Comparison of ENCODE assay signal across 12 mouse cellular contexts in the genomic region with DNA sequence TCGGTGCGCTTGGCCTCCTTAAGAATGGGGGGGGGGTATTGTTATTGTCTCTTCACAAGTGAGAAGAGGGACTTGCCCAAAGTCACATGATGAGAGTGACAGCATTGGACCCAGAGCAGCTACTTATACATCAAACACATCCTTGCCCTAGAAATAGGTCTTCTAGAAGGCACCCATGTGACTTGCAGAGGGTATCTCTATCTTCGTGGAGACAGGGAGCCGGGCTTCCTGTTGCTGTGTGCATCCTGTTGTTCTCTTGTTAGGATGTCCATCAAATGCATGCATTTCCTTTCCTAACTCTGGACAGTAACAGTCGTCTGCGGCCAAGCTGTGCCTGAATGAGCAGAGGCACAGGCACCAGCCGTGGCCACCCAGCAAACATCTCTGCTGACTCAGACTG. TPM values are rescaled to one million over a fixed set of nuclear protein-coding genes. Genes with fewer than 3 reads are reported as not detected.
DNase-seq lines count a peak whose midpoint lies in the region; ATAC-seq lines count a peak whose summit lies in the region.
"Had no signal": no experiment of that assay in that cellular context is flagged by ENCODE, and none has a peak within 500 bp of the region (broad histone marks: within the 10 kb centered on the region; RNA-seq: fewer than 3 reads in every experiment).

No protein-coding gene starts in this region.

- peaks cover 45% of the 10 kb centered on the region for H3K36me3 ChIP-seq in megakaryocyte, embryonic 14.5 days (replicated peaks; ENCODE audit: low read length)
- no peaks in the 10 kb centered on the region for H3K36me3 ChIP-seq in midbrain, embryonic 11.5 days (ENCODE audit: control insufficient read depth, insufficient read depth, low read length)
- H3K36me3 ChIP-seq: embryonic facial prominence, embryonic 15.5 days had no signal

- H3K9me3 ChIP-seq in megakaryocyte, embryonic 14.5 days, result no peaks in the 10 kb centered on the region
- no peaks in the 10 kb centered on the region for H3K9me3 ChIP-seq in midbrain, embryonic 11.5 days (ENCODE audit: control insufficient read depth, low read length)
- H3K9me3 ChIP-seq: embryonic facial prominence, embryonic 15.5 days had no signal

- peaks cover 86% of the 10 kb centered on the region for H3K4me1 ChIP-seq in megakaryocyte, embryonic 14.5 days
- H3K4me1 ChIP-seq in midbrain, embryonic 11.5 days (ENCODE audit: control insufficient read depth, insufficient read depth, low read length), result peaks cover 3% of the 10 kb centered on the region; the same call in 1 of the 2 replicates
- H3K4me1 ChIP-seq: embryonic facial prominence, embryonic 15.5 days had no signal

- H3K27ac ChIP-seq in midbrain, embryonic 11.5 days (ENCODE audit: low read depth, low read length), result no peak overlapping the region
- H3K27ac ChIP-seq: embryonic facial prominence, embryonic 15.5 days had no signal

- peak overlapping the region; percentile 89 for H3K4me3 ChIP-seq in megakaryocyte, embryonic 14.5 days (replicated peaks)
- no peak overlapping the region for H3K4me3 ChIP-seq in midbrain, embryonic 11.5 days (ENCODE audit: low read depth, low read length)
- H3K4me3 ChIP-seq: embryonic facial prominence, embryonic 15.5 days had no signal

- no peak for ATAC-seq in megakaryocyte, adult 5-6 weeks (ENCODE audit: poor library complexity, severe bottlenecking)
- peak; percentile 59 for ATAC-seq in common myeloid progenitor, adult 5-6 weeks (replicated peaks; ENCODE audit: low read depth, poor library complexity, severe bottlenecking)
- peak; percentile 69 for ATAC-seq in neutrophil, adult 5-6 weeks (ENCODE audit: extremely low read depth, insufficient number of reproducible peaks, low FRiP score, poor library complexity, severe bottlenecking)
- ATAC-seq in midbrain, embryonic 11.5 days (ENCODE audit: low FRiP score), result no peak
- no peak for ATAC-seq in megakaryocyte-erythroid progenitor cell, adult 5-6 weeks (replicated peaks; ENCODE audit: low FRiP score, low TSS enrichment, poor library complexity, severe bottlenecking)

- H3K9ac ChIP-seq in midbrain, embryonic 11.5 days (ENCODE audit: low read length), result no peak overlapping the region
- H3K9ac ChIP-seq: embryonic facial prominence, embryonic 15.5 days had no signal

- H3K27me3 ChIP-seq in megakaryocyte, embryonic 14.5 days (replicated peaks), result no peaks in the 10 kb centered on the region
- no peaks in the 10 kb centered on the region for H3K27me3 ChIP-seq in midbrain, embryonic 11.5 days (ENCODE audit: control insufficient read depth, insufficient read depth, low read length)
- H3K27me3 ChIP-seq: embryonic facial prominence, embryonic 15.5 days had no signal

- no peak overlapping the region for H3K4me2 ChIP-seq in midbrain, embryonic 11.5 days
- H3K4me2 ChIP-seq: embryonic facial prominence, embryonic 15.5 days had no signal

- DNase-seq in liver, result peak; percentile 16
- DNase-seq in midbrain, embryonic 11.5 days (ENCODE audit: low spot score, missing footprints), result no peak
- DNase-seq: gastrocnemius, postnatal 36 days; layer of hippocampus, adult 9-11 months; retina, postnatal 1 day; thymus, postnatal 25 days had no signal

- 77% methylated on average over 7 of the region's 7 CpGs for WGBS in midbrain, embryonic 11.5 days

RNA-seq across cellular contexts. Expression of a gene that starts 9.0 kb away (rescaled TPM):
- 19.9 and 22.2 TPM in 2 replicates for polyA plus RNA-seq in megakaryocyte, embryonic 14.5 days (2012; ENCODE audit: insufficient read depth, low replicate concordance)
- 72.1 and 86.7 TPM in 2 replicates for total RNA-seq in megakaryocyte, adult 5-6 weeks (2015)
- 143 and 189 TPM in 2 replicates for total RNA-seq in megakaryocyte, adult 5-6 weeks (2017)
- total RNA-seq in common myeloid progenitor, adult 5-6 weeks (2017), result 70.8 and 71.5 TPM in 2 replicates
- 366 and 368 TPM in 2 replicates for total RNA-seq in neutrophil, adult 5-6 weeks (2017)
- polyA plus RNA-seq in midbrain, embryonic 11.5 days (2014; fragmentation: Nextera tagmentation; extraction: Ambion mirVana), result 43.0 and 48.1 TPM in 2 replicates
- total RNA-seq in megakaryocyte-erythroid progenitor cell, adult 5-6 weeks (2014; fragmentation: Nextera tagmentation), result 45.6 and 64.2 TPM in 2 replicates
- total RNA-seq in megakaryocyte-erythroid progenitor cell, adult 5-6 weeks (2017), result 136 and 139 TPM in 2 replicates

RNA-seq across cellular contexts. Expression of a gene that starts 16.3 kb away (rescaled TPM):
- polyA plus RNA-seq in megakaryocyte, embryonic 14.5 days (2012; ENCODE audit: insufficient read depth, low replicate concordance), result 1.3 and 4.9 TPM in 2 replicates
- 15.2 and 16.9 TPM in 2 replicates for total RNA-seq in megakaryocyte, adult 5-6 weeks (2015)
- total RNA-seq in megakaryocyte, adult 5-6 weeks (2017), result 18.8 and 20.7 TPM in 2 replicates
- total RNA-seq in common myeloid progenitor, adult 5-6 weeks (2017), result 9.4 and 10.9 TPM in 2 replicates
- 67.0 and 72.5 TPM in 2 replicates for total RNA-seq in neutrophil, adult 5-6 weeks (2017)
- polyA plus RNA-seq in midbrain, embryonic 11.5 days (2014; fragmentation: Nextera tagmentation; extraction: Ambion mirVana), result 0.41 and 0.63 TPM in 2 replicates
- 19.4 and 24.3 TPM in 2 replicates for total RNA-seq in megakaryocyte-erythroid progenitor cell, adult 5-6 weeks (2014; fragmentation: Nextera tagmentation)
- total RNA-seq in megakaryocyte-erythroid progenitor cell, adult 5-6 weeks (2017), result 19.4 and 20.1 TPM in 2 replicates

RNA-seq across cellular contexts. Expression of a gene that starts 34.7 kb away (rescaled TPM):
- polyA plus RNA-seq in megakaryocyte, embryonic 14.5 days (2012; ENCODE audit: insufficient read depth, low replicate concordance), result 27.0 and 31.8 TPM in 2 replicates
- 60.7 and 76.8 TPM in 2 replicates for total RNA-seq in megakaryocyte, adult 5-6 weeks (2015)
- total RNA-seq in megakaryocyte, adult 5-6 weeks (2017), result 54.9 and 60.4 TPM in 2 replicates
- 23.8 and 48.2 TPM in 2 replicates for total RNA-seq in common myeloid progenitor, adult 5-6 weeks (2017)
- total RNA-seq in neutrophil, adult 5-6 weeks (2017), result 97.1 and 111 TPM in 2 replicates
- polyA plus RNA-seq in midbrain, embryonic 11.5 days (2014; fragmentation: Nextera tagmentation; extraction: Ambion mirVana), result 55.1 and 62.9 TPM in 2 replicates
- total RNA-seq in megakaryocyte-erythroid progenitor cell, adult 5-6 weeks (2014; fragmentation: Nextera tagmentation), result 69.7 and 72.9 TPM in 2 replicates
- total RNA-seq in megakaryocyte-erythroid progenitor cell, adult 5-6 weeks (2017), result 42.6 and 65.4 TPM in 2 replicates

RNA-seq across cellular contexts. Expression of a gene that starts 37.9 kb away (rescaled TPM):
- polyA plus RNA-seq in megakaryocyte, embryonic 14.5 days (2012; ENCODE audit: insufficient read depth, low replicate concordance), result 6.2 TPM in 1 of 2 replicates, not detected in the other
- 248 and 273 TPM in 2 replicates for total RNA-seq in megakaryocyte, adult 5-6 weeks (2015)
- 249 and 251 TPM in 2 replicates for total RNA-seq in megakaryocyte, adult 5-6 weeks (2017)
- 146 and 189 TPM in 2 replicates for total RNA-seq in common myeloid progenitor, adult 5-6 weeks (2017)
- 315 and 327 TPM in 2 replicates for total RNA-seq in neutrophil, adult 5-6 weeks (2017)
- 258 and 259 TPM in 2 replicates for polyA plus RNA-seq in midbrain, embryonic 11.5 days (2014; fragmentation: Nextera tagmentation; extraction: Ambion mirVana)
- 105 and 128 TPM in 2 replicates for total RNA-seq in megakaryocyte-erythroid progenitor cell, adult 5-6 weeks (2014; fragmentation: Nextera tagmentation)
- 145 and 204 TPM in 2 replicates for total RNA-seq in megakaryocyte-erythroid progenitor cell, adult 5-6 weeks (2017)

RNA-seq across cellular contexts. Expression of a gene that starts 52.0 kb away (rescaled TPM):
- polyA plus RNA-seq in megakaryocyte, embryonic 14.5 days (2012; ENCODE audit: insufficient read depth, low replicate concordance), result 71.2 and 91.8 TPM in 2 replicates
- 6.4 and 7.6 TPM in 2 replicates for total RNA-seq in megakaryocyte, adult 5-6 weeks (2015)
- total RNA-seq in megakaryocyte, adult 5-6 weeks (2017), result 10.0 and 11.6 TPM in 2 replicates
- total RNA-seq in common myeloid progenitor, adult 5-6 weeks (2017), result 4.1 and 4.2 TPM in 2 replicates
- 8.0 and 10.3 TPM in 2 replicates for total RNA-seq in neutrophil, adult 5-6 weeks (2017)
- polyA plus RNA-seq in midbrain, embryonic 11.5 days (2014; fragmentation: Nextera tagmentation; extraction: Ambion mirVana), result 25.6 and 27.0 TPM in 2 replicates
- total RNA-seq in megakaryocyte-erythroid progenitor cell, adult 5-6 weeks (2014; fragmentation: Nextera tagmentation), result 13.8 and 22.1 TPM in 2 replicates
- 6.5 and 8.1 TPM in 2 replicates for total RNA-seq in megakaryocyte-erythroid progenitor cell, adult 5-6 weeks (2017)

Comparison
In these comparisons a context has a peak if more than half of its experiments do, and no peak if none do; other contexts are left out.
1. ATAC-seq: peak in common myeloid progenitor, adult 5-6 weeks (single experiment) and neutrophil, adult 5-6 weeks (single experiment); none in megakaryocyte, adult 5-6 weeks (single experiment), midbrain, embryonic 11.5 days (single experiment) and megakaryocyte-erythroid progenitor cell, adult 5-6 weeks (single experiment).